Mouse (Mus musculus) Patski (cell line): ENCODE data around the gene Gm27021. TPM values are rescaled to one million over a fixed set of nuclear protein-coding genes. Genes with fewer than 3 reads are reported as not detected.
A peak's percentile ranks its signal among the peaks of the same experiment; 100 is the strongest.
"Not testable (repeated sequence)": the region's sequence is repeated elsewhere in the genome, so short reads cannot be mapped to it uniquely, and the experiment has no call there.

Experiments
- ATAC-seq: fragments of 100-300 bp; one replicate; pipeline ENCODE4 v1.8.0; 2021
- CTCF ChIA-PET: fragments of 350-600 bp; sonication (Branson Sonifier 250); formaldehyde crosslinking; loops from one replicate; lab custom pipeline; 2022; ENCODE audit warnings: inconsistent platforms; lab: Charles Lee
- POLR2A ChIA-PET: fragments of 350-600 bp; sonication (Branson Sonifier 250); formaldehyde crosslinking; loops from one replicate; lab custom pipeline; 2022; ENCODE audit warnings: antibody characterized with exemption, inconsistent platforms; lab: Charles Lee
- DNase-seq: peaks from one replicate; pipeline ENCODE4 v3.0.0-alpha.2; 2011; ENCODE audit warnings: low read depth, low spot score
- H3K27me3 ChIP-seq: fragments of 371-371 bp; one replicate; pipeline ENCODE4 v1.5.1; 2021
- CTCF ChIP-seq: fragments of 100-300 bp; IDR thresholded peaks from one replicate; pipeline ENCODE4 v1.5.1; 2021
- in situ Hi-C: fragments of 300-500 bp; cut with MboI; formaldehyde crosslinking; loops from 3 replicates; pipeline ENCODE4 v1.11.1; 2018; ENCODE audit warnings: low pct_unique_long_range_greater_than_20kb, mixed read lengths
- polyA plus RNA-seq: library from polyadenylated mRNA; unstranded; gene quantifications from one replicate; pipeline ENCODE4 v1.2.3, GENCODE M21; 2021

Gm27021 gene
- polyA plus RNA-seq, 1 experiment from 2014 or later = 1.4 TPM

DNA sequence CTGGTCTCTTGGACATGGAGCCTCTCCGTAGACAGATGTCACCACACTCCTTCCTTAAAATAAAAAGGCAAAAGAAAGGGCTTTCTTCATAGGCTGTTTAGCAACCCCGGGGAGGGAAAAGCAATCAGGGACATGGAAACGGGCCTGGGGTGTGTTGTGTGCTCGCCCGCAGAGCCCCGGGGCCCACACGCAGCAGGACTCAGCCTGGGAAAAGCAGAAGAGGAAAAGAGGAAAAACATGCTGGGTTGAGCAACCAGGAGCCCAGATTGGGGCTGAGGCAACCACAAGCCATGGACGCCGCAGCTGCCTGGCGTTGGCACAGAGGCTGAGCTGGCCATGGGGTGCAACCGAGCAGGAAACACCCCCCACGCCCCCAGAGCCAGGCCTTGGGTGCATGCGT lies 18.2 kb upstream of the Gm27021 start:
- DNase-seq = no peak
- ChIA-PET POLR2A (no interaction called here), CTCF (no interaction called here)
- in situ Hi-C loops = loop anchor here (25.0 kb wide), 1 partner anchor 401 kb away; the partner anchor contains the start of gene Foxf1
- TF ChIP-seq CTCF = no peak
- no peak for ATAC-seq
- peaks cover 4% of the 10 kb centered on the region for H3K27me3 ChIP-seq

DNA sequence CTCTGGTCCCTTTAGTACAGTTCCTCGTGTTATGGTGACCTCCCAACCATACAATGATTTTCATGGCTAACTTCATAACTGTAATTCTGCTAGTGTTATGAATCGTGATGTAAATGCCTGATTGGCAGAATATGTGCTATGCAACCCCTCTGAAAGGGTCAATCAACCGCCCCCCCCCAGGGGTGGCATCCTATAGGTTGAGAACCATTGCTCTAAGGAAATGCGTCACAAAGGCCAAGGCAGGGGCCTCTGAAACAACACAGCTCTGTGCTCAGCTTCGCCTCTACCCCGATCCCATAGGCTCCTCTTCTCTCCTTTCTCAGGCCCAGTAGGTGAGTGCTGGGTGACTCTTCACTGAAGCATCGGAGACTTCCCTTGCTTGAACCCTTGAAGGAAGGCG lies 17.7 kb upstream of the Gm27021 start:
- in situ Hi-C loops = loop anchor here (25.0 kb wide), 1 partner anchor 402 kb away; the partner anchor contains the start of gene Foxf1
- ATAC-seq = no peak
- TF ChIP-seq CTCF = no peak
- ChIA-PET POLR2A (no interaction called here), CTCF (no interaction called here)
- H3K27me3 ChIP-seq = peaks cover 4% of the 10 kb centered on the region
- DNase-seq = no peak

DNA sequence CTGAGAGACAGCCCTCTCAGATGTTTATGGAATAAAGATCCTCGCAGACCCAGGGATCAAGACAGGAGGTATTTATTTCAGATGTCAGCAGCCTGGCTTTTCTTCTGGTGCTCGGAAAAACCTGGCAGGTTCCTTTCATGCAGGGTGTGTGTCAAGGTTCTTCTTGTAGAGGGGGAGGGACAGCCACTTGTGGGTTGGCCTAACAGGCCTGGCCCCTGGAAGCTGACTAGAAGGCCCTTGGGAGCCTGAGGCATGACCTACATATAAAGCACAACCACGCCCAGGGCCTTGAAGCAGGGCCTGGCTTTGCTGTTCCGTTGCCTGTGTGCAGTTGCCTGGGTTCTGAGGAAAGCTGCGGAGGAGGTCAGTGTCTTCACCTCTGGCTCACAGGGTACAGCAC lies 17.2 kb upstream of the Gm27021 start:
- ATAC-seq (no peak), DNase-seq (no peak)
- peaks cover 4% of the 10 kb centered on the region for H3K27me3 ChIP-seq
- POLR2A ChIA-PET = no interaction called here
- in situ Hi-C loops = loop anchor here (25.0 kb wide), 1 partner anchor 402 kb away; the partner anchor contains the start of gene Foxf1
- CTCF ChIA-PET = no interaction called here
- TF ChIP-seq CTCF = no peak

DNA sequence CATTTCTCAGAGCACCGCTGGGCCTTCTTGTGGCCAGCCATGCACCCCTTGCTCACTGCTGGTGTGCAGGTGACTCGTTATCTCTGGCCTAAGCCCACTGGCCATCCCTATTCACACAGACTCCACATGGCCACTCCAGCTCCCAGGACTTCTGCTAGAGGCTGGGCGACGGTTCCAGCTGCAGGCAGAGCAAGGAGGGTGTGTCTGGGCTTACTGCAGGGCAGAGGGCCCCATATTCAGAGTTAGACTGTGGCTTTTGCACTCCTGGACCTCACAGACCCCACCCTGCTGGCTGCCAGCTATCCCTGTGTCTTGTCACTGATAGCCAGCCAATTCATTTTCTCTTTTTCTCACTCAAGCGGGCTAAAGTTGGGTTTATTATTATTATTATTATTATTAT lies 16.2 kb upstream of the Gm27021 start:
- peaks cover 4% of the 10 kb centered on the region for H3K27me3 ChIP-seq
- DNase-seq (no peak), ATAC-seq (no peak)
- in situ Hi-C loops = loop anchor here (5.0 to 25.0 kb wide), 3 partner anchors 33 to 403 kb away; partner anchors contain the start of gene Foxf1
- POLR2A ChIA-PET = no interaction called here
- no peak for TF ChIP-seq CTCF
- CTCF ChIA-PET = interaction anchor here (0.6 to 1.1 kb wide), 2 partner anchors 52 to 116 kb away, joined by 3 to 5 read pairs; partner anchors contain the start of gene Irf8

DNA sequence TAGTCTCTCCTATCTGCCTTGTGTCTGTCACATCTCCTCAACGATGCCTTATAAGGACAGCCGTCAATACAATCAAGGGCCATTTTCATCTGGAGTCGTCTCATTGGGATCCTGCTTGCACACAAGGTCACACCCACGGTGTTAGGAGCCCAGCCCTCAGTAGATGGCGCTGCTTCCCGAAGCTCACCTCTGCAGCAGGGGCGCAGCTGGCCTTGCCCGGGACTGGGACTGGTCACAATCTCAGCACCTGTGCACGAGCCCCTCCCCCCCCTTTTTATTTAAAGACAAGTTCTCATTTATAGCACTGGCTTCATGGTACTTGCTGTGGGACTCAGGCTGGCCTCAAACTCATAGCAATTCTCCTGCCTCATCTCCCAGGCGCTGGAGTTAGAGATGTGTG lies 15.7 kb upstream of the Gm27021 start:
- POLR2A ChIA-PET = no interaction called here
- peaks cover 4% of the 10 kb centered on the region for H3K27me3 ChIP-seq
- TF ChIP-seq CTCF = no peak
- CTCF ChIA-PET = interaction anchor here (0.6 to 1.1 kb wide), 2 partner anchors 53 to 116 kb away, joined by 3 to 5 read pairs; partner anchors contain the start of gene Irf8
- ATAC-seq = no peak
- no peak for DNase-seq
- in situ Hi-C loops = loop anchor here (5.0 to 25.0 kb wide), 3 partner anchors 34 to 404 kb away; partner anchors contain the start of gene Foxf1

DNA sequence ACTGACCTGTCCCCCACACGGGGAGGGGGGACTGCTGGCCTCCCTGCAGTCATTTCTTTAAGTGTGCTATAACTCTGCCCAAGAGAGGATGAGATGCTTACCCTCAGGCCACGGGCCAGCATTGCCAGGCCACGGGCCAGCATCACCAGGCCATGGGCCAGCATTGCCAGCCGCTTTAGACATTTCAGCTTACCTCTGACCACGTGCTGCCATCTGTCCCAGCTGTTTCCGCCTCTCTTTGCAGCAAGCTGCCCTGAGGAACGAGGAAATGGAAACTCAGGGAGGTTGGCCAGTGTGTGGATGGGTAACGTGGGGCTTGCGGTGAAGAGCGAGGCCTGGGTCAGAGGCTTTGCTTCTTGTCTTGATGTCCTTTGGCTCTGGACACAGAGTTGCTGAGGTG lies 13.2 kb upstream of the Gm27021 start:
- CTCF ChIA-PET = interaction anchor here (0.8 to 7.2 kb wide), 3 partner anchors 17 to 117 kb away, joined by 3 to 61 read pairs (median 3); no protein-coding TSS in a partner anchor
- no peak for DNase-seq
- TF ChIP-seq CTCF = no peak
- in situ Hi-C loops = loop anchor here (5.0 to 25.0 kb wide), 3 partner anchors 36 to 406 kb away; partner anchors contain the start of gene Foxf1
- POLR2A ChIA-PET = no interaction called here
- ATAC-seq = no peak
- no peaks in the 10 kb centered on the region for H3K27me3 ChIP-seq

DNA sequence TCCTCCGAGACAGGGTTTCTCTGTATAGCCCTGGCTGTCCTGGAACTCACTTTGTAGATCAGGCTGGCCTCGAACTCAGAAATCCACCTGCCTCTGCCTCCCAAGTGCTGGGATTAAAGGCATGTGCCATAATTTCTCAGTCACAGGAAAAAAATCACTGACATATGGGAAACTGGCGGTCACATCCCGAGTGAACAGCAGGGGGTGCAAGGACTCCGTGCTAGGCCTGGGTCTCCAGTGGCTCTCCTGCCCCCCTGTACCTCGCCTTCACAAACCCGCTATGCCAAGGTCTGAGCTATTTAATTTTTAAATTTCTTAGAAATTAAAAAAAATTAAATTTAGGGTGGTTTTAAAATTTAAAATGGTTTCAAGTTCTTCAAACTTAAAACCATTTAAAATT lies 12.5 kb upstream of the Gm27021 start:
- DNase-seq, ATAC-seq, H3K27me3 ChIP-seq, POLR2A ChIA-PET: not testable (repeated sequence)
- CTCF ChIA-PET = interaction anchor here (0.8 to 7.2 kb wide), 5 partner anchors 15 to 117 kb away, joined by 3 to 61 read pairs (median 3); no protein-coding TSS in a partner anchor
- TF ChIP-seq CTCF = peak; percentile 63
- in situ Hi-C loops = loop anchor here (5.0 to 25.0 kb wide), 3 partner anchors 37 to 407 kb away; partner anchors contain the start of gene Foxf1

DNA sequence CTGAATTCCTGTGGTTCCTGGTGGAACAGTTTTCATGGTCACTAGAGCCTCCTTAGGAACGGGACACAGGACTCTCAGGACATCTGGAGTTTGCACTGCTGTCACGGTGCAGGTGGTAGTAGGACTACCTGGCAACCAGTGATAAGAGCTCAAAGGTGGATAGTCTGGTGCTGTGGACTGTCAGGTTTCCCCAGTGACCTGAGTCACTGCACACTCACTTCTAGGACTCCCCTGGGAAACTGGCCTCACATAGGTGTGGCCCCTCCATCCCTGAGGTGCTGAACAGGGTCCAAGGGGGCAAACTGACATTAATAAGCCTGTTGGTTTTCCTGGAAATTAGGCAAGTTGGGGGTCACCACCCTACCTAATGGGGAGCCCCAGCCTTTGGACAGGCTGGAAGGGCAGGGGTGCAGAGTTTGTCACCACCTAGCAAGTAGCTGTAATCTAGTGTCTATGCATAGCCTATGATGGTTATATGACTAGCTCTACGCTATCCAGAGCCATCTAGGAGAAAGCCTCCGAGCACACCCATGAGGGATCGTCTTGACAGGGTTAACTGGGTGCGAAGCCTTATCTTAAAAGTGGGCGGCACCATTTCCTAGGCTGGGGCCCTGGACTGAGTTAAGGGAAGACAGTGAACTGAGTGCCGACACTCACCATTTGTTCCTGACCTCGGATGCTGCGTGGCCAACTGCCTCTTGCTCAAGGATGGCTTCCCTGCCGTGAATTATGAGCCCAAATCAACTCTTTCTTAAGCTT lies 11.9 kb upstream of the Gm27021 start:
- ATAC-seq (no peak), DNase-seq (no peak)
- no peak for TF ChIP-seq CTCF
- POLR2A ChIA-PET = interaction anchor here (0.7 to 1.0 kb wide), 2 partner anchors 97 to 116 kb away, joined by 3 read pairs; no protein-coding TSS in a partner anchor
- CTCF ChIA-PET = interaction anchor here (1.0 to 7.2 kb wide), 4 partner anchors 16 to 118 kb away, joined by 3 to 61 read pairs (median 3); no protein-coding TSS in a partner anchor
- H3K27me3 ChIP-seq = no peaks in the 10 kb centered on the region
- in situ Hi-C loops = loop anchor here (5.0 to 25.0 kb wide), 3 partner anchors 37 to 407 kb away; partner anchors contain the start of gene Foxf1

DNA sequence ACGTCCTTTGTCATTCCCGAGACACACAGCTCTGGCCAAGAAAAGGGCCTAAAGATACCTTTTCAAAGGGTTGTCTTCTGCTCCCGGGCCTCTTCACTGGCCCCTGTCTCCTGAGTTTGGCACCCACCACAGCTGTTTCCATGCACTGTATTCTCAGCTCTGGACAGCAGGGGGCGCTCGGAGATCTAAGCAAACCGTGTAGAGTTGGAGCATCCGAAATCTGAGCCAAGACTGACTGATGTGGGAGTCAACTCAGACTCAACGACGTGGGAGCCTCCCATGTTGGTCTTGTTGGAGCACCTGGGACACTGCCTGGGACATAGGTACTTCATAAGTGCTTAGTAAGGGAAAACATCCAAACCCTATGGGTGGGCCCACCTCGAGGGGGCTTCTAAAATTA lies 10.6 kb upstream of the Gm27021 start:
- ChIA-PET POLR2A (no interaction called here), CTCF (interaction anchor here (0.7 to 7.2 kb wide), 5 partner anchors 8 to 131 kb away, joined by 3 to 61 read pairs (median 4); no protein-coding TSS in a partner anchor)
- peak; percentile 31 for ATAC-seq
- TF ChIP-seq CTCF = peak; percentile 90
- H3K27me3 ChIP-seq = no peaks in the 10 kb centered on the region
- in situ Hi-C loops = loop anchor here (25.0 kb wide), 1 partner anchor 409 kb away; the partner anchor contains the start of gene Foxf1
- DNase-seq = peak; percentile 17

DNA sequence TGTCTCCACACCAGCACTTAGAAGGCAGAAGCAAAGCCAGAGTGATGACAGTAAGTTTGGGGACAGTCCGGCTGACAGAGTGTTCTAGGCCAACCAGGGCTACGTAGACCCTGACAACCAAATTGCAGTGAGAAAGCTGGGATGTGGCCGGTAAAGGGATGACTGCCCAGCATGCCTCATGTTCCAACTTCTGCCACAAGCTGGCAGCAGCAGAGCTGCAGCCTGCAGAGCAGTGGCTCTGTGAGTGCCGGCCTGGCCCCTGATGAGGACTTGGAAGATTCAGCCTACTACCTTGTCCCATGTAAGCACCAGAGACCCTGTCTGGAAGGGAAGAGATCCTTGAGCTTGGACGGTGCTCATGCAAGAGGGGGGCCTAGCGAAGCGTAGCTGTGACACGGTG lies 7.8 kb upstream of the Gm27021 start:
- CTCF ChIA-PET = interaction anchor here (1.0 to 7.2 kb wide), 2 partner anchors 62 to 122 kb away, joined by 3 to 61 read pairs; no protein-coding TSS in a partner anchor
- POLR2A ChIA-PET = interaction anchor here (0.7 kb wide), 1 partner anchor 1043 kb away, joined by 4 read pairs; no protein-coding TSS in a partner anchor
- ATAC-seq (no peak), DNase-seq (no peak)
- TF ChIP-seq CTCF = no peak
- in situ Hi-C loops = loop anchor here (25.0 kb wide), 1 partner anchor 412 kb away; the partner anchor contains the start of gene Foxf1
- no peaks in the 10 kb centered on the region for H3K27me3 ChIP-seq
